Mouse (Mus musculus): ENCODE measurements at regions not wholly inside any gene's neighbourhood (a gene's known extent, or its start where the extent isn't known, plus 50 kb on each side); places are given as distances from the start of the nearest gene placed in this dataset.

- DNase-seq (ENCODE audit: low read depth, low spot score): no peak
These were observed 213.9 kb upstream of the Prok2 start for GRCm38 (mm10) chr6:99940118-99940517.

- DNase-seq (ENCODE audit: low read depth, low spot score): no peak
These were observed 213.2 kb upstream of the Prok2 start for GRCm38 (mm10) chr6:99939382-99939781.

- no peak for DNase-seq (ENCODE audit: low read depth, low spot score)
These were observed 212.8 kb upstream of the Prok2 start for GRCm38 (mm10) chr6:99938949-99939348.

- no peak for DNase-seq (ENCODE audit: low read depth, low spot score)
These were observed 210.5 kb upstream of the Prok2 start for GRCm38 (mm10) chr6:99936716-99937115.

GRCm38 (mm10) chr6:99935373-99935772 is 209.2 kb upstream of the Prok2 start:
- DNase-seq (ENCODE audit: low read depth, low spot score): no peak

GRCm38 (mm10) chr6:99934394-99934793 is 208.2 kb upstream of the Prok2 start:
- no peak for DNase-seq (ENCODE audit: low read depth, low spot score)

- no peak for DNase-seq (ENCODE audit: low read depth, low spot score)
These were observed 207.2 kb upstream of the Prok2 start for GRCm38 (mm10) chr6:99933404-99933803.

- DNase-seq (ENCODE audit: low read depth, low spot score): no peak
These were observed 206.7 kb upstream of the Prok2 start for GRCm38 (mm10) chr6:99932923-99933322.

- DNase-seq (ENCODE audit: low read depth, low spot score): no peak
These were observed 206.2 kb upstream of the Prok2 start for GRCm38 (mm10) chr6:99932405-99932804.

- DNase-seq (ENCODE audit: low read depth, low spot score): no peak
These were observed 205.4 kb upstream of the Prok2 start for GRCm38 (mm10) chr6:99931588-99931987.

- no peak for DNase-seq (ENCODE audit: low read depth, low spot score)
These were observed 204.1 kb upstream of the Prok2 start for GRCm38 (mm10) chr6:99930316-99930715.

GRCm38 (mm10) chr6:99927933-99928555 is 201.9 kb upstream of the Prok2 start:
- DNase-seq (ENCODE audit: low read depth, low spot score): no peak

GRCm38 (mm10) chr6:99924181-99924580 is 198.0 kb upstream of the Prok2 start:
- no peak for DNase-seq (ENCODE audit: low read depth, low spot score)

- no peak for DNase-seq (ENCODE audit: low read depth, low spot score)
These were observed 195.8 kb upstream of the Prok2 start for GRCm38 (mm10) chr6:99921966-99922365.

GRCm38 (mm10) chr6:99919816-99920562 is 193.8 kb upstream of the Prok2 start:
- DNase-seq (ENCODE audit: low read depth, low spot score): no peak

- no peak for DNase-seq (ENCODE audit: low read depth, low spot score)
These were observed 192.2 kb upstream of the Prok2 start for GRCm38 (mm10) chr6:99918351-99918750.

- no peak for DNase-seq (ENCODE audit: low read depth, low spot score)
These were observed 183.7 kb upstream of the Prok2 start for GRCm38 (mm10) chr6:99909921-99910320.

GRCm38 (mm10) chr6:99909459-99909858 is 183.3 kb upstream of the Prok2 start:
- peak; percentile 10 for DNase-seq (ENCODE audit: low read depth, low spot score)

GRCm38 (mm10) chr6:99908066-99908465 is 181.9 kb upstream of the Prok2 start:
- no peak for DNase-seq (ENCODE audit: low read depth, low spot score)

GRCm38 (mm10) chr6:99905194-99905593 is 179.0 kb upstream of the Prok2 start:
- DNase-seq (ENCODE audit: low read depth, low spot score): no peak

GRCm38 (mm10) chr6:99904607-99905006 is 178.4 kb upstream of the Prok2 start:
- no peak for DNase-seq (ENCODE audit: low read depth, low spot score)

- DNase-seq (ENCODE audit: low read depth, low spot score): peak; percentile 60
These were observed 177.9 kb upstream of the Prok2 start for GRCm38 (mm10) chr6:99904044-99904443.

GRCm38 (mm10) chr6:99901564-99901963 is 175.4 kb upstream of the Prok2 start:
- DNase-seq (ENCODE audit: low read depth, low spot score): no peak
